Mouse (Mus musculus) heart, embryonic 15.5 days (tissue): ENCODE results near the gene 1700020A23Rik. TPM values are rescaled to one million over a fixed set of nuclear protein-coding genes. Genes with fewer than 3 reads are reported as not detected.
A peak's percentile ranks its signal among the peaks of the same experiment; 100 is the strongest.
"Not testable (repeated sequence)": the region's sequence is repeated elsewhere in the genome, so short reads cannot be mapped to it uniquely, and the experiment has no call there.

Source experiments
- ATAC-seq: fragments of 200-750 bp; cut with Nextera tagmentation; replicated peaks from 2 replicates; pipeline ENCODE4 v1.8.0; 2017; ENCODE audit warnings: low read depth, moderate TSS enrichment; ENCODE audit not compliant: insufficient number of reproducible peaks, insufficient read depth, low FRiP score
- H3K27ac ChIP-seq: fragments of 300-500 bp; sonication (generic); 2 replicates; pipeline ENCODE4 v1.5.1; 2015; ENCODE audit warnings: mild to moderate bottlenecking, inconsistent platforms
- H3K27me3 ChIP-seq: fragments of 300-500 bp; sonication (generic); 2 replicates; pipeline ENCODE4 v1.6.1; 2015; ENCODE audit warnings: inconsistent platforms
- H3K36me3 ChIP-seq: fragments of 300-500 bp; sonication (generic); 2 replicates; pipeline ENCODE4 v1.6.1; 2015; ENCODE audit warnings: mild to moderate bottlenecking, inconsistent platforms
- H3K4me1 ChIP-seq: fragments of 300-500 bp; sonication (generic); replicated peaks from 2 replicates; pipeline ENCODE4 v1.6.1; 2015; ENCODE audit warnings: inconsistent platforms
- H3K4me2 ChIP-seq: fragments of 300-500 bp; sonication (generic); 2 replicates; pipeline ENCODE4 v1.6.1; 2015; ENCODE audit warnings: inconsistent platforms, mild to moderate bottlenecking, moderate library complexity
- H3K4me3 ChIP-seq: fragments of 300-500 bp; sonication (generic); 2 replicates; pipeline ENCODE4 v1.5.1; 2015; ENCODE audit warnings: mild to moderate bottlenecking, inconsistent platforms
- H3K9ac ChIP-seq: fragments of 300-500 bp; sonication (generic); 2 replicates; pipeline ENCODE4 v1.6.1; 2015; ENCODE audit warnings: mild to moderate bottlenecking, inconsistent platforms
- H3K9me3 ChIP-seq: fragments of 300-500 bp; sonication (generic); replicated peaks from 2 replicates; pipeline ENCODE4 v1.6.1; 2016; ENCODE audit warnings: inconsistent platforms
- WGBS: fragments of 180-500 bp; shearing (Covaris S2); methylation state at CpG from one replicate; pipeline ENCODE4 v1.1.7; 2015; ENCODE audit warnings: mixed read lengths; 5-methylcytosine and 5-hydroxymethylcytosine counted together
- polyA plus RNA-seq: library from polyadenylated mRNA; unstranded; fragments of >200 nt; fragmentation: Nextera tagmentation; extraction: Ambion mirVana; gene quantifications from 2 replicates; pipeline ENCODE4 v1.2.1, GENCODE M21; 2015

1700020A23Rik gene
- polyA plus RNA-seq, result not detected in 2 replicates

DNA sequence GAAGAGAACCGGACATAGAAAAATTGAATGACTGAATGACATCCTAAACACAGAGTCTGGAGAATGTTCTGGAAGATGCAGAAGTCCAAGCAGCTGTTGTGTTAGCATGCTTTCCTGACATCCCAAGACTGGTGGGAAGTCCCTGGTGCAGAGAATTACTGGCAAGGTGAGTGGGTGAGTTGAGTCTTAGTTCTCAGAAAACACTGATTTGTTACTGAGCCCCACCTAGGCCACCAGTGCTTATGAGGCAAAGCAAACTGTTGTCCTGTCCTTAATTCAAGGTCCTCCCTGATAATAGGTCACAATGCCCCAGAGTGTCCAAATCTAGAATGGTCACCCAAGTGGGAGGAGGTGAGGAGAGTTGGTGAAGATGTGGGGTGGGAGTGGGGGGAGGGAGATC is at the start of gene 1700020A23Rik, which contains the start of gene Gm28372:
Gene 1700020A23Rik (plus strand): TSS at position 321 of the 400 bp plus-strand sequence.
Gene Gm28372 (plus strand): TSS at position 301 of the 400 bp plus-strand sequence.
- 86% methylated on average over 1 of the region's 1 CpGs for WGBS
- no peak within 1 kb of the TSS for H3K27ac ChIP-seq
- H3K9me3 ChIP-seq, result no peaks in the 10 kb centered on the region

DNA sequence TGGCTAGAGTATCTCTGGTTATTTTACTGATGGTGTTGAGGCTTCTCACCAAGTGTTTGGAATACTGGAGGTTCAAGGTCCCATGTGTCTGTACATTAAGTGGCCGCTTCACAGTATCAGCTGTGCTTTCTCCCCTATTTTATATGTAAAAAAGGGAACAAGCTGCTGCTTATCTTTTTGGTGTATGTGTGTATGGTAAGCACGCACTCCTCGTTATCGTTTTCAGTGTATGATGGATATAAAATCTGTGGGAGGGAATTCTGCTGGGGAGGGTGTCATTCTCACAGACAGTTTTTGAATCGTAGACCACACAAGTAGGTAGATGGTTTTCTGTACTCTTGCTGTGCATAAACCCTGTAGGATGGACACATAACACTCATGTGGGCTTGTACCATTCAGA is 47.5 kb upstream of the 1700020A23Rik start:
- H3K4me1 ChIP-seq, result 0 out of 2 replicates have a peak, but pooled peaks cover 6% of the 10 kb centered on the region
- H3K9ac ChIP-seq, result no peak overlapping the region
- no peak for ATAC-seq
- H3K27me3 ChIP-seq, result peaks cover 57% of the 10 kb centered on the region
- no peak overlapping the region for H3K4me3 ChIP-seq
- H3K4me2 ChIP-seq, result no peak overlapping the region
- no peak overlapping the region for H3K27ac ChIP-seq
- no peaks in the 10 kb centered on the region for H3K36me3 ChIP-seq
- H3K9me3 ChIP-seq, result no peaks in the 10 kb centered on the region
- 87% methylated on average over 5 of the region's 5 CpGs for WGBS

More for the DNA sequence above, at the start of gene 1700020A23Rik, which contains the start of gene Gm28372:
- H3K4me3 ChIP-seq, result no peak within 1 kb of the TSS
- no peak within 1 kb of the TSS for H3K4me2 ChIP-seq
- H3K36me3 ChIP-seq, result no peaks in the 10 kb centered on the region
- no peak for ATAC-seq
- no peaks in the 10 kb centered on the region for H3K27me3 ChIP-seq
- H3K4me1 ChIP-seq, result peaks cover 4% of the 10 kb centered on the region; the same call in 1 of the 2 replicates
- H3K9ac ChIP-seq, result no peak within 1 kb of the TSS

DNA sequence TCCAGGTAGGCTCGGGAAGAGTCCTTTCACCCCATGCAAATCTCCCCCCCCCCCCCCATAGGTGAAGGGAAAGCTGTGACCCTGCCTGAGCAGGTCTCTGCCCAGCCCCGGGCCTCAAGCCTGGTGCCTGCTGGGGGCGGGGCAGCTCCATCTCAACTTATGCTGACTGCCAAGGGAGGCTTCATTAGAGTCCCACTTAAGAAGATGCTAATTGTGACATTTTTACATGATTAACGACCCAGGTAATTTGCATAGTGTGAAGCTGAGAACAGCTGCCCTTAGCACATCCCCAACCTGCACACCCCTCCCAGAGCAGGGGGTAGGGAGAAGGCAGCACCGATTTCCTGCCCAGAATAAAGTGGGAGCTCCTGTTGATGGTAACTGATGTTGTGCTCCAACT is 46.2 kb upstream of the 1700020A23Rik start:
- Histone ChIP-seq H3K9me3 (no peaks in the 10 kb centered on the region), H3K27me3 (peaks cover 70% of the 10 kb centered on the region), H3K4me3 (no peak overlapping the region), H3K27ac (no peak overlapping the region), H3K4me2 (no peak overlapping the region), H3K9ac (no peak overlapping the region), H3K4me1 (0 out of 2 replicates have a peak, but pooled peaks cover 8% of the 10 kb centered on the region), H3K36me3 (no peaks in the 10 kb centered on the region)
- 14% methylated on average over 5 of the region's 5 CpGs for WGBS
- ATAC-seq, result no peak

DNA sequence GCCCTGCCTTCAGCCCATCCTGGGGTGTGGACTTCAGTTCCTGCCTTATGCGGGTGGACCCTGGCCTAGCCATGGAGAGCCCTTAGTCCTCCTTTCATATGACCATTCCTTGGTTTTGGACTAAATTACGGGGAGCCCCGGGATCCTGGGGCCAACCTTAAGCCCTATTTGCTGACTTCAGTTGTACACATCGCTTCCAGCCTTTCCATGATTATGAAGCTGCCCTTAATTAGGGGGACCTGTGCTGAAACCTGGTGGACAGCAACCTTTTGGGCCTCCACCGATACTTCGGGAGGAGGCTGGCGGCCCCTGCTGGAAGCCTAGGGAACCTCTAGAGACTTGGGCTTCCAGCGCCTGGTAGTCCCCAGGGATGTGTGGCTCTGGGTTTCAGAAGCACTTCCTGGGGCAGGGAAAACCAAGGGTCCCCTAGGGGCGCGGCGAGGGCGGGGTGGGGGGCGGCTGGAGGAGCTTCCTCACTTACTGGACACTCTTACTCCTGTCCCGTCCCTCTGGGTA is 42.5 kb upstream of the 1700020A23Rik start:
- Histone ChIP-seq H3K27me3 (peaks cover 79% of the 10 kb centered on the region), H3K4me2 (no peak overlapping the region), H3K36me3 (no peaks in the 10 kb centered on the region), H3K27ac (no peak overlapping the region), H3K4me1 (peaks cover 16% of the 10 kb centered on the region), H3K4me3 (no peak overlapping the region), H3K9ac (no peak overlapping the region), H3K9me3 (no peaks in the 10 kb centered on the region)
- ATAC-seq, result no peak
- WGBS, result 5% methylated on average over 14 of the region's 14 CpGs

DNA sequence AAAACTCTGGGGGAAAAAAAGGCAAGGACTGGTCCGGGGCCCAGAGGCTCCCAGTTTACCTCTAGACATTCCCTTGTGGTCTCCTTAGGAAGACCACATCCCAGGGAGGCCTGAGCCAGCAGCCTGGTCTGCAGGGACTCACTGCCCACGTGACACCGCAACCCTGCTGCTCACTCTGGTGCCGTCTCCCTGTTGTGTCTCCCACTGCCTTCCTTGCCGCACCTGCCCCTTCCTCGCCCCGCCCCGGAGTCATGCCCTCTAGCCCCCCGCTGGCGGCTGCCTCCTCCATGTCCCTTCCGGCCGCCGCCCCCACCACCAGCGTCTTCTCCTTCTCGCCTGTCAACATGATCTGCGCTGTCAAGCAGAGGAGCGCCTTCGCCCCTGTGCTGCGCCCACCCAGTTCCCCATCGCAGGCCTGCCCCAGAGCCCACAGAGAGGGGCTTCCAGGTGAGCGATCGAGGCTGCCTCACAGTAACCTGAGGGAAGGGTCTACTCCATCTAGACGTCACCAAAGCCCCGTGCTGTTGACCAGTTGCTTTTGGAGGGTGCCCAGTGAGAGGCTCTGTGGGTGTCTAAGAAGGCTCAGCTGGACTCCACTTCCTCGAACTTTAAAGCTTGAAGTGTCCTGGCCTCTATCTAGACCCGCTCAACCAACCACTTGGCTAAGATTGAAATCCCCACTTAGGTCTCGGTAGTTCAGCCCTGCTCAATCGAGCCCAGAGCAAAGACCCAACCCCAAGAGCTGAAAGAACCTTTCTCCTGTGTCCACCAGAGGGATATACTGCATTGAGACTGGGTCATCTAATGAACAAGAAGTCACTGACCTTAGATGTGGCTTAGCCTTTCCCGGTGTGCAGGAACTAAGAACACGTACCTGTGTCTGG is 39.6 kb upstream of the 1700020A23Rik start:
- ATAC-seq, result peak; percentile 36; the same call in 1 of the 2 replicates
- WGBS, result 8% methylated on average over 30 of the region's 30 CpGs
- Histone ChIP-seq H3K9ac (peak overlapping the region; percentile 51), H3K4me3 (peak overlapping the region; percentile 50), H3K27ac (no peak overlapping the region), H3K4me1 (peaks cover 16% of the 10 kb centered on the region), H3K9me3 (no peaks in the 10 kb centered on the region), H3K27me3 (peaks cover 50% of the 10 kb centered on the region), H3K4me2 (peak overlapping the region; percentile 91), H3K36me3 (no peaks in the 10 kb centered on the region)

DNA sequence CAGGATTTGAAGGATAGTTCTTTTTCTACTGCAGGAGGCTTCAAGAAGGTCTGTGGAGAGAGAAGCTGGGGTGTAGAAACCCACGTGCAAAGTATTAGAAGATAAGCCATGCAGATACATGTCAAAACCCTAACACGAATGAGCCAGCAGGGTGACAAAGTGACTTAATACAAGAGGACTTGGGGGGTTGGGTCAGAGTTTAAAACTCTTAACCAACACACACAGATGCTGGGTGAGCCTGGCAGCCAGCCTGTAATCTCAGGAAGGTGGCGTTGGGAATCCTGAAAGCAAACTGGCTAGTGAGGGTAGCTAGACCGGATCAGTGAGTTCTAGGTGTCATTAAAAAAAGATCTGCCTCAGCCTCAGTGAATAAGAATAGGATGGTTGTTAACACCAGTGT is 37.7 kb upstream of the 1700020A23Rik start:
- H3K27ac ChIP-seq, result no peak overlapping the region
- no peaks in the 10 kb centered on the region for H3K9me3 ChIP-seq
- H3K36me3 ChIP-seq, result no peaks in the 10 kb centered on the region
- WGBS, result 62% methylated on average over 4 of the region's 4 CpGs
- no peak for ATAC-seq
- H3K4me2 ChIP-seq, result no peak overlapping the region
- no peak overlapping the region for H3K4me3 ChIP-seq
- peaks cover 11% of the 10 kb centered on the region for H3K4me1 ChIP-seq
- H3K9ac ChIP-seq, result no peak overlapping the region
- peaks cover 31% of the 10 kb centered on the region for H3K27me3 ChIP-seq

DNA sequence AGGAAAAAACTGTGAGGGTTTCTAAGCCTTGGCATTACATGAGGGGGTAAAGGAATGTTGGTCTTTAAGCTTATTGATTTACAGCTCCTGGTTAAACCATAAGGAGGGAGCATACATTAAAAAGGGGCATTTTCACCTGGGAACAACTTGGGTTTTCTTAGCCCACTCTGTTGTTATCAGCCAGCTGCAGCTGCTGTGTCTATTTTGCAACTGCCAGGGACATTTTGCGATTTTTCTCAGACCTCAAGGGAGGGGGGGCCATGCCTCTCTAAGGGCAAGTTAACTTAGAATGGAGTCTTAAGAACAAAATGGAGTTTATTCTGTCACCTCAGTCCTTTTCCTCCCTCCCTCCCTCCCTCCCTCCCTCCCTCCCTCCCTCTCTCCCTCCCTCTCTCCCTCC is 32.0 kb upstream of the 1700020A23Rik start:
- not testable (repeated sequence) for H3K9me3 ChIP-seq, H3K27ac ChIP-seq, H3K4me2 ChIP-seq, H3K9ac ChIP-seq, H3K4me3 ChIP-seq, H3K36me3 ChIP-seq, ATAC-seq, H3K4me1 ChIP-seq
- H3K27me3 ChIP-seq, result peaks cover 13% of the 10 kb centered on the region; the same call in 1 of the 2 replicates
- 36% methylated on average over 1 of the region's 1 CpGs for WGBS

DNA sequence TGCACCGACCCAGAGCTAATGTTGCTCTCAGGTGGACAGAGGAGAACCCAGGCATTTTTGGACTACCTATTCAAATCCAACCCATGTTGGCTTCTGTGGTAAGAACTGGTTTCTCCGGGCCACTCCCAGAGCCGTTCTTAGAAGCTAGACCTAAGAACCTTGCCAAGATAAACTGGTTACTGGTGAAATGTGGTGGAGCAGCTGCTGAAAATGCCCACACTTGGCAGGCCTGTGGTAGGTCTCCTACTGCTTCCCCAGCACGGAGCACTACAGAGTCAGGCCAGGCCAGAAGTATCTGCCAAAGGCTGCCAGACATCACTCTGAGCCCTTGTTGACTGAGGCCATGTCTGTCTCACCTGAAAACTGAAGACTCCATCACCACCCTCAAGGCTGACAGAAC is 30.1 kb upstream of the 1700020A23Rik start:
- no peak overlapping the region for H3K4me2 ChIP-seq
- 59% methylated on average over 4 of the region's 4 CpGs for WGBS
- H3K27ac ChIP-seq, result no peak overlapping the region
- no peak overlapping the region for H3K4me3 ChIP-seq
- no peak overlapping the region for H3K9ac ChIP-seq
- no peak for ATAC-seq
- H3K9me3 ChIP-seq, result no peaks in the 10 kb centered on the region
- no peaks in the 10 kb centered on the region for H3K36me3 ChIP-seq
- H3K4me1 ChIP-seq, result no peaks in the 10 kb centered on the region
- peaks cover 13% of the 10 kb centered on the region; the same call in 1 of the 2 replicates for H3K27me3 ChIP-seq

DNA sequence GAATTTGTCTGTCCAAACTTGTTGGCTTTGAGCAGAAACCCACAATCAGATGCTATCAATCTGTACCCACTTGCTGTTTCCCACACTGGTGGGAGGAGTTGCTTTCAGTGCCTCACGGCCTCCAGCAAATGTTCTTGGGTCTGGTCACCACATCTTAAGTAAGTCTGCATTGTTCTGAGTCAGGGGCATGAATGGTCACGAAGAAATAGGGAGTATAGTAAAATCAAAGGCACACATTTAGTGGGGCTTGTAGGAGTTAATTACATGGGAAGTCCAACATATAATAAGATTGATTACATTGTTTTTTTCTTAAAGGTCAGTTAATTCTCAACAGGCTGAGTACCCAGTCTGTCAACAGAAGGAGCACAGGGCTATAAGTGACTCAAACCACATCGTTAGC is 21.9 kb upstream of the 1700020A23Rik start:
- Histone ChIP-seq H3K4me1 (no peaks in the 10 kb centered on the region), H3K9me3 (no peaks in the 10 kb centered on the region), H3K36me3 (no peaks in the 10 kb centered on the region), H3K9ac (no peak overlapping the region), H3K27me3 (peaks cover 2% of the 10 kb centered on the region; the same call in 1 of the 2 replicates), H3K4me2 (no peak overlapping the region), H3K27ac (no peak overlapping the region), H3K4me3 (no peak overlapping the region)
- no peak for ATAC-seq
- 58% methylated on average over 3 of the region's 3 CpGs for WGBS

DNA sequence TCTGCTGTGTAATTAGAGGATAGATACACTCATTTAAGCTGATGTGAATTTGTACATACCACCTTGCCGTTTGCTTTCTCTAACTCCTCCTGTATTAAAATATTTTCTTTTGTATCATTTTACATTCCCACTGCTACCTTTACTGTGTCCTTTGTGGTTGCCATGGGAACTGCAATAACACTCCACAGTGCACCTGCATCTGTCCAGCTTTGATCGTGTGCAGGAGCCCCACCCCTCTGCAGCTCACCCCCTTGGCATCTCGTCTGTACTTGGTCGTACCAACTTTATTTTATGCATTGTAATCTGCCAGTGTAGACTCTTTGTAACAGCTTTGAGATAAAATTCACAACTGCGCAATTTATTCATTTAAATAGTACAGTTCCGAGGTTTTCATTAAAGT is 21.2 kb upstream of the 1700020A23Rik start:
- WGBS, result 70% methylated on average over 6 of the region's 6 CpGs
- Histone ChIP-seq H3K4me1 (no peaks in the 10 kb centered on the region), H3K36me3 (no peaks in the 10 kb centered on the region), H3K4me3 (no peak overlapping the region), H3K27me3 (peaks cover 2% of the 10 kb centered on the region; the same call in 1 of the 2 replicates), H3K9ac (no peak overlapping the region), H3K27ac (no peak overlapping the region), H3K9me3 (no peaks in the 10 kb centered on the region), H3K4me2 (no peak overlapping the region)
- no peak for ATAC-seq

DNA sequence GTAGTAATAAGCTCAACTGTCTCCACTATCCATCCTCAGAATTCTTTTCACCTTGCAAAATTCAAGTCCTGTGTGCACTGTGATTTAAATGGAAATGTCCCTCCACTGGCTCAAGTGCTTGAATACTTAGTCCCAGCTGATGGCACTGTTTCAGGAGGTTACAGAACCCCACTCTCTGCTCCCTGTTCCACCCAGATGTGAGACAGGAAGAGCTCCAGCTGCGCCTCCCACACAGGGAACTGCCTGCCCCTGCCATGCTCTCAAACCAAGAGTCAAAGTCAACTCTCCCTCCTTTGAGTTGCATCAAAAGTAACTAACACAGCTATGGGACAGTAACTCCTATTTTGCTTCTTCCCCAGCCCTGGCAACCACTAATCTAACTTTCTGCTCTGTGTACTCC is 18.8 kb upstream of the 1700020A23Rik start:
- H3K27me3 ChIP-seq, result peaks cover 2% of the 10 kb centered on the region; the same call in 1 of the 2 replicates
- no peaks in the 10 kb centered on the region for H3K9me3 ChIP-seq
- H3K4me3 ChIP-seq, result no peak overlapping the region
- no peak for ATAC-seq
- H3K4me2 ChIP-seq, result no peak overlapping the region
- H3K4me1 ChIP-seq, result no peaks in the 10 kb centered on the region
- H3K36me3 ChIP-seq, result no peaks in the 10 kb centered on the region
- no peak overlapping the region for H3K27ac ChIP-seq
- H3K9ac ChIP-seq, result no peak overlapping the region
- 57% methylated on average over 1 of the region's 1 CpGs for WGBS
